Mouse (Mus musculus) macrophage (primary cell): ENCODE results near the gene Plscr3. TPM values are rescaled to one million over a fixed set of nuclear protein-coding genes. Genes with fewer than 3 reads are reported as not detected.

Experiments
- polyA plus RNA-seq: library from polyadenylated mRNA; stranded (reverse); fragments of 250-400 nt; gene quantifications from 3 replicates; pipeline ENCODE4 v1.2.4, GENCODE M21; 2018; ENCODE audit warnings: inconsistent platforms

Gene Plscr3
- polyA plus RNA-seq, 1 experiment from 2014 or later, result 23.8 TPM

Other genes starting within 250 kb of the Plscr3 start
- not detected in 3 replicates for gene Atp1b2, start 240.4 kb upstream of the Plscr3 start, polyA plus RNA-seq
- gene Shbg, start 228.5 kb upstream of the Plscr3 start, polyA plus RNA-seq, result not detected in 3 replicates
- gene Sat2, start 224.4 kb upstream of the Plscr3 start, polyA plus RNA-seq, result 1.6 to 2.2 TPM (median 1.6 TPM) in 3 replicates
- gene Fxr2, start 213.4 kb upstream of the Plscr3 start, polyA plus RNA-seq, result 36.0 to 36.7 TPM (median 36.3 TPM) in 3 replicates
- 0.46 TPM in 1 of 3 replicates, not detected in the others for gene Sox15, start 191.1 kb upstream of the Plscr3 start, polyA plus RNA-seq
- 81.7 to 90.9 TPM (median 89.2 TPM) in 3 replicates for gene Mpdu1, start 183.7 kb upstream of the Plscr3 start, polyA plus RNA-seq
- 3,562 to 8,261 TPM (median 3,776 TPM) in 3 replicates for gene Cd68, start 180.2 kb upstream of the Plscr3 start, polyA plus RNA-seq
- gene Eif4a1, start 174.0 kb upstream of the Plscr3 start, polyA plus RNA-seq, result 683 to 1,306 TPM (median 693 TPM) in 3 replicates
- 57.8 to 99.6 TPM (median 77.5 TPM) in 3 replicates for gene Senp3, start 164.3 kb upstream of the Plscr3 start, polyA plus RNA-seq
- 16.4 to 43.4 TPM (median 40.3 TPM) in 3 replicates for gene Tnfsf13, start 160.6 kb upstream of the Plscr3 start, polyA plus RNA-seq
- gene Tnfsf12, start 150.5 kb upstream of the Plscr3 start, polyA plus RNA-seq, result 89.2 to 140 TPM (median 130 TPM) in 3 replicates
- 25.2 to 36.9 TPM (median 25.5 TPM) in 3 replicates for gene Tnfsfm13, start 150.3 kb upstream of the Plscr3 start, polyA plus RNA-seq
- gene Polr2a, start 87.7 kb upstream of the Plscr3 start, polyA plus RNA-seq, result 63.4 to 133 TPM (median 79.6 TPM) in 3 replicates
- not detected in 3 replicates for gene Slc35g3, start 84.4 kb upstream of the Plscr3 start, polyA plus RNA-seq
- 11.6 to 17.8 TPM (median 12.0 TPM) in 3 replicates for gene Zbtb4, start 80.5 kb upstream of the Plscr3 start, polyA plus RNA-seq
- gene Chrnb1, start 50.4 kb upstream of the Plscr3 start, polyA plus RNA-seq, result not detected in 3 replicates
- gene Fgf11, start 44.5 kb upstream of the Plscr3 start, polyA plus RNA-seq, result 0.69 to 2.7 TPM (median 2.3 TPM) in 3 replicates
- gene Tmem102, start 40.8 kb upstream of the Plscr3 start, polyA plus RNA-seq, result not detected in 3 replicates
- not detected in 3 replicates for gene Gm39566, start 31.1 kb upstream of the Plscr3 start, polyA plus RNA-seq
- gene Spem2, start 27.9 kb upstream of the Plscr3 start, polyA plus RNA-seq, result not detected in 3 replicates
- not detected in 3 replicates for gene Spem1, start 24.2 kb upstream of the Plscr3 start, polyA plus RNA-seq
- gene Nlgn2, start 8.6 kb upstream of the Plscr3 start, polyA plus RNA-seq, result 0.80 to 2.1 TPM (median 1.0 TPM) in 3 replicates
- 71.2 to 302 TPM (median 269 TPM) in 3 replicates for gene Tmem256, start 7.9 kb upstream of the Plscr3 start, polyA plus RNA-seq
- gene Tnk1, start 12.4 kb downstream of the Plscr3 start, polyA plus RNA-seq, result not detected in 3 replicates
- gene Tmem95, start 31.6 kb downstream of the Plscr3 start, polyA plus RNA-seq, result not detected in 3 replicates
- 4.3 to 5.6 TPM (median 5.5 TPM) in 3 replicates for gene Kctd11, start 35.0 kb downstream of the Plscr3 start, polyA plus RNA-seq
- 0.54 to 0.68 TPM (median 0.62 TPM) in 3 replicates for gene Acap1, start 49.2 kb downstream of the Plscr3 start, polyA plus RNA-seq
- gene 2810408A11Rik, start 54.6 kb downstream of the Plscr3 start, polyA plus RNA-seq, result not detected in 3 replicates
- gene Neurl4, start 54.7 kb downstream of the Plscr3 start, polyA plus RNA-seq, result 14.9 to 19.2 TPM (median 15.6 TPM) in 3 replicates
- gene Gps2, start 67.5 kb downstream of the Plscr3 start, polyA plus RNA-seq, result 48.3 to 74.1 TPM (median 49.3 TPM) in 3 replicates
- 339 to 874 TPM (median 348 TPM) in 3 replicates for gene Eif5a, start 75.6 kb downstream of the Plscr3 start, polyA plus RNA-seq
- not detected in 3 replicates for gene Ybx2, start 89.4 kb downstream of the Plscr3 start, polyA plus RNA-seq
- gene Slc2a4, start 101.8 kb downstream of the Plscr3 start, polyA plus RNA-seq, result 0.13 to 0.50 TPM in 2 of 3 replicates, not detected in the other
- not detected in 3 replicates for gene Cldn7, start 118.4 kb downstream of the Plscr3 start, polyA plus RNA-seq
- 102 to 235 TPM (median 115 TPM) in 3 replicates for gene Ctdnep1, start 134.8 kb downstream of the Plscr3 start, polyA plus RNA-seq
- 29.9 to 51.5 TPM (median 43.1 TPM) in 3 replicates for gene Elp5, start 136.1 kb downstream of the Plscr3 start, polyA plus RNA-seq
- gene Gabarap, start 144.8 kb downstream of the Plscr3 start, polyA plus RNA-seq, result 791 to 1,264 TPM (median 1,032 TPM) in 3 replicates
- gene Phf23, start 149.4 kb downstream of the Plscr3 start, polyA plus RNA-seq, result 62.4 to 122 TPM (median 77.3 TPM) in 3 replicates
- gene Dvl2, start 154.2 kb downstream of the Plscr3 start, polyA plus RNA-seq, result 10.8 to 21.7 TPM (median 11.8 TPM) in 3 replicates
- 31.8 to 39.7 TPM (median 37.2 TPM) in 3 replicates for gene Acadvl, start 169.0 kb downstream of the Plscr3 start, polyA plus RNA-seq
- gene Dlg4, start 170.6 kb downstream of the Plscr3 start, polyA plus RNA-seq, result 4.4 to 6.6 TPM (median 4.6 TPM) in 3 replicates
- gene Asgr1, start 207.7 kb downstream of the Plscr3 start, polyA plus RNA-seq, result not detected in 3 replicates
- gene Asgr2, start 246.3 kb downstream of the Plscr3 start, polyA plus RNA-seq, result 1.5 to 3.4 TPM in 2 of 3 replicates, not detected in the other